Mouse (Mus musculus) urinary bladder, postnatal 36 days (tissue): ENCODE results near the gene Mpped1.

Source experiments
- DNase-seq, 2 experiments: peaks; one replicate each; pipeline ENCODE4 v3.0.0; 2022; ENCODE audit warnings: low spot score in 2 of 2, mixed read lengths in 1 of 2

Mpped1 gene

DNA sequence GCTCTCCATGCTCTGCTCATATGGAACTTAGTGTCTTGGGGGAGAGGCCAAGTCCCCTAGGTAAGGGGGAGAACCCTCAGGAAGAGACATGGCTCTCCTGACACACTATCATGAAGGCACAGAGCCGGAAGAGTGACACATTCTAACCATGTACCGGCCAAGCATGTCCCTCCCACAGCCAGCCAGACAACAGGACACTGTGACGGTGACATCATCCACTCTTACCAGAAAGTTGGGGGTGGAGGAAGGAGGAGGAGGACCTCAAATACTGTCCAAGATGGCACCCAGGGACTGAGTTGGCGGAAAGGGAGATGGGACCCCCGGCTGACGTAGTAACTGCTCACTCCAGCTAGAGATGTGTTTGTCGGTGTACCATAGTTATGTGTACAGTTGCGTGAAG is 104.6 kb downstream of the Mpped1 start:
- no peak for DNase-seq

GRCm38 (mm10) chr15:83884291-83884690 is 105.0 kb downstream of the Mpped1 start:
- DNase-seq = no peak

GRCm38 (mm10) chr15:83892871-83893270 is 113.6 kb downstream of the Mpped1 start:
- no peak for DNase-seq

DNA sequence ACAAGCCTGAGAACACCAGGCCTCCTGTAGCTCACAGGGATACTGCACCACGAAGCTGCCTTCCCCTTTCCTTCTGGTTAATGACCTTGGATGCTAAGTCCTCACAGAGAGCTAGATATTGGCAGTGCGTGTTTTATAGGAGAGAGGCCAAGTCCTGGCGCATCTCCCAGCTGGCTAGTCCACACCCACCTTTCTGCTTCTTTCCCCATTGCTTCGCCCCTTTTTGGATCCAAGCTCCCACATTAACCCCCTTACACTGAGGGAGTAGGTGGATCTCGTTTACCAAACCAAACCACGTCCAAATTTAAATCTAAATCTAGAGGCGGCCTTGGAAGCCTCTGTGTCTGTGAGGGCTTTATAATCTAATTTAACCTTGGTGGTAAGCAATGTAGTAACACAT is 115.0 kb downstream of the Mpped1 start:
- peak in 1 of 2 experiments; percentile 12 for DNase-seq

DNA sequence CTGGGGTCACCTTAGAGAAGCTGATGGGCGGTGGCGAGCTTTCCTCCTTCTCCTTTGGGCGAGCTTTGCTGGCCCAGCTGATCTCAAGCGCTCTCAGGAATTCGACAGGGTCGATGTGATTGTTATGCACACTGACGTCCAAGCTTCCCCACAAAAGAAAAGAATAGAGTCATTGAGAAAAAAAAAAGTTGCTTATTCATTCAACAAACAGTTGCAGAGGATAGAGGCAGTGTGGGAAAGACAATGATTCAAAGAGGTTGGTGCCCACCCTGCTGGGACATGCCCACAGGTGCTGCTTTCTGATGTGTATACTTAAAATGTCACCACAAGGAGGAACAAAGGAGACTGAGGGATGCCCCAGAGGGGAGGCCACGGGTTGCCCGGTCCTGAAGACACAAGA is 116.7 kb downstream of the Mpped1 start:
- DNase-seq = no peak

- DNase-seq = no peak
Observed at GRCm38 (mm10) chr15:83897286-83897685, 118.0 kb downstream of the Mpped1 start.

GRCm38 (mm10) chr15:83906472-83906871 is 127.2 kb downstream of the Mpped1 start:
- no peak for DNase-seq
